Mouse (Mus musculus) CD4-positive naive resting alpha-beta T cell, adult 57 days (primary cell): Measurements from ENCODE around the gene Hebp1. TPM values are rescaled to one million over a fixed set of nuclear protein-coding genes. Genes with fewer than 3 reads are reported as not detected.

ENCODE experiments used
- total RNA-seq: library from RNA; stranded (reverse); gene quantifications from one replicate; pipeline ENCODE4 v1.2.4, GENCODE M21; 2023

The Hebp1 gene
- total RNA-seq, result 23.9 TPM

DNA sequence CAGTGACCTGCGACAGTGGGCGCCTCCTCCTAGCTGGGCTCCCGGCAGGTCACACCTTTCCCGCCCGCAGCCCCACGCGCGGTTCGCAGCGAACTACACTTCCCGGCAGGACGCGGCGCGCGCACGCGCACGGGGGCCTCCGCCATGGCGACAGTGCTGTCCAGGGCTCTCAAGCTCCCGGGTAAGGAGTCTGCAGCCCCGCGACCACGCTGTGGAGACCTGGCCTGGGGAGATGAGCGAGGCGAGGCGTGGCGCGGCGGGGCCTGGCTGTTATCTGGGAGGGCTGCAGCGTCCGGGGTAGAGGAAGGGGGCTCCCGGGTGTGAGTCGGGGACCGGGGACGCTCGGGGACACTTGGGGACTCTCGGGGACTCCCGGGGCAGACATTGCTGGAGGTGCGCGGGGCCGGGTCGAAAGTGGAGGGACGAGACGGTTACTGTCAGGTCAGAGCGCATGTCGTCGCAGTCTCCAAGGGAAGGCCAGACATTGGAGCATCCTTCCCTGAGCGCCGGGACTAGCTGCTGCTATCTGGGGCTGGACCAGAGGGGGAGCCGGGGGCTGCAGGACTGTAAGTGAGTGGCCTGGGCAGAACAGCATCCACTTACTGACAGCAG lies at the start of gene Hebp1, which contains the start of gene Fam234b:
TSS of gene Hebp1 (minus strand) at position 102 of the 612 bp plus-strand sequence.
TSS of gene Fam234b (plus strand) at position 57 of the 612 bp plus-strand sequence.

DNA sequence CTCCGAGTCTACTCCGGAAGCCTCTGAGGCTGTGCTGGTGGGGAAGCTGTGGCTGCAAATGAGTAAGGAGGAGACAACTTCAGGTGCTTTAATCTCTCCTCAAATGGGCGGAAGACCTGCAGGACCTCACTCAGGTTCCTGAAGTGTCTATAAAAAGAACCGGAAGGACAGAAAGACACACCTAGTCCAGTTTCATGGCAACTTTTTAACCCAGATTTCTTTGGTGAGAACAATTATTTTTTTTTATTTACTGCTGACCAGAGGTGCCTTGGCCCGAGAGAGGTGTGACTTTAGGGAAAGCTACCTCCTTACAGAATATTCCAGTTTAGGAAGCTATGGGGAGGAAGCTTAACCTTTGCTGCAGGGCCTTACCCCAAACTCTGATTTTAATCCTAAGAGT lies 79.6 kb downstream of the Hebp1 start, which contains the start of gene Gprc5d:
TSS of gene Gprc5d (minus strand) at position 101 of the 400 bp plus-strand sequence.

Other genes with a start within 250 kb of the Hebp1 start
- gene Apold1, start 216.3 kb downstream of the Hebp1 start, total RNA-seq, result 0.33 TPM
- gene Ddx47, start 186.4 kb downstream of the Hebp1 start, total RNA-seq, result 152 TPM
- 0.35 TPM for gene Gprc5a, start 132.4 kb downstream of the Hebp1 start, total RNA-seq
- not detected for gene Gprc5d, start 79.7 kb downstream of the Hebp1 start, total RNA-seq
- gene Fam234b, start within 50 bp of the Hebp1 start, total RNA-seq, result 32.8 TPM
- gene Gsg1, start 56.3 kb upstream of the Hebp1 start, total RNA-seq, result not detected
- gene Pbp2, start 112.4 kb upstream of the Hebp1 start, total RNA-seq, result not detected
- 29.9 TPM for gene Emp1, start 164.5 kb upstream of the Hebp1 start, total RNA-seq